Mouse (Mus musculus) hindbrain, embryonic 12.5 days (tissue): ENCODE results near the gene Qrich2. TPM values are rescaled to one million over a fixed set of nuclear protein-coding genes. Genes with fewer than 3 reads are reported as not detected.
A peak's percentile ranks its signal among the peaks of the same experiment; 100 is the strongest.

Experiments used
- ATAC-seq: fragments of 200-750 bp; cut with Nextera tagmentation; 2 replicates; pipeline ENCODE4 v1.8.0; 2017; ENCODE audit warnings: moderate TSS enrichment; ENCODE audit not compliant: low FRiP score
- H3K27ac ChIP-seq: fragments of 300-500 bp; sonication (generic); 2 replicates; pipeline ENCODE4 v1.5.1; 2016; ENCODE audit warnings: mild to moderate bottlenecking
- H3K27me3 ChIP-seq: fragments of 300-500 bp; sonication (generic); 2 replicates; pipeline ENCODE4 v1.6.1; 2016; ENCODE audit warnings: mild to moderate bottlenecking
- H3K36me3 ChIP-seq: fragments of 300-500 bp; sonication (generic); 2 replicates; pipeline ENCODE4 v1.6.1; 2016; ENCODE audit warnings: mild to moderate bottlenecking
- H3K4me1 ChIP-seq: fragments of 300-500 bp; sonication (generic); 2 replicates; pipeline ENCODE4 v1.6.1; 2016
- H3K4me2 ChIP-seq: fragments of 300-500 bp; sonication (generic); replicated peaks from 2 replicates; pipeline ENCODE4 v1.6.1; 2016; ENCODE audit warnings: mild to moderate bottlenecking
- H3K4me3 ChIP-seq: fragments of 300-500 bp; sonication (generic); 2 replicates; pipeline ENCODE4 v1.5.1; 2016; ENCODE audit warnings: mild to moderate bottlenecking
- H3K9ac ChIP-seq: fragments of 300-500 bp; sonication (generic); 2 replicates; pipeline ENCODE4 v1.6.1; 2016; ENCODE audit warnings: mild to moderate bottlenecking, moderate library complexity
- H3K9me3 ChIP-seq: fragments of 300-500 bp; sonication (generic); replicated peaks from 2 replicates; pipeline ENCODE4 v1.6.1; 2016; ENCODE audit warnings: mild to moderate bottlenecking
- WGBS: fragments of 180-500 bp; shearing (Covaris S2); methylation state at CpG from one replicate; pipeline ENCODE4 v1.1.7; 2016; 5-methylcytosine and 5-hydroxymethylcytosine counted together
- polyA plus RNA-seq: library from polyadenylated mRNA; unstranded; fragments of >200 nt; fragmentation: Nextera tagmentation; extraction: Ambion mirVana; gene quantifications from 2 replicates; pipeline ENCODE4 v1.2.1, GENCODE M21; 2016

Qrich2 gene
- polyA plus RNA-seq, 1 experiment from 2014 or later, result 0.18 TPM

DNA sequence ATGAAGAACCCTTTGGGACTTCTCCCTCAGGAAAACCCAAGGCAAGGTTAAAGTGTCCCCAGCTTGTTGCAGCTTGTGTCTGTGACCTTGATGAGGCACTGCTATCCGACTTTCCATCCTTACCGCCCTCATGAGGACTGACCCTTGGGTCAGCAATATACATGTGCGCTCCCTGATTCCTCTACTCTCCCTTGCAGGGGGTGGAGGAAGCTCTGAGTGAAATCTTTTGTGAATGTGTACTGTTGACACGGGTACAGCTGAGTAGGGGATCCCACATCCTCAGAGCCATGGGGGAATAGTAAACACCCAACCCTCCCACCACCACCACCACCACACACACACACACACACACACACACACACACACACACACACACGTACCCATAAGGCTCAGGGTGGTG is 2.7 kb downstream of the Qrich2 start:
- Histone ChIP-seq H3K4me1 (peaks cover 6% of the 10 kb centered on the region; the same call in 1 of the 2 replicates), H3K4me2 (no peak overlapping the region), H3K9me3 (no peaks in the 10 kb centered on the region), H3K27ac (no peak overlapping the region), H3K27me3 (no peaks in the 10 kb centered on the region), H3K4me3 (no peak overlapping the region), H3K36me3 (no peaks in the 10 kb centered on the region), H3K9ac (no peak overlapping the region)
- 65% methylated on average over 4 of the region's 5 CpGs for WGBS
- ATAC-seq, result no peak

DNA sequence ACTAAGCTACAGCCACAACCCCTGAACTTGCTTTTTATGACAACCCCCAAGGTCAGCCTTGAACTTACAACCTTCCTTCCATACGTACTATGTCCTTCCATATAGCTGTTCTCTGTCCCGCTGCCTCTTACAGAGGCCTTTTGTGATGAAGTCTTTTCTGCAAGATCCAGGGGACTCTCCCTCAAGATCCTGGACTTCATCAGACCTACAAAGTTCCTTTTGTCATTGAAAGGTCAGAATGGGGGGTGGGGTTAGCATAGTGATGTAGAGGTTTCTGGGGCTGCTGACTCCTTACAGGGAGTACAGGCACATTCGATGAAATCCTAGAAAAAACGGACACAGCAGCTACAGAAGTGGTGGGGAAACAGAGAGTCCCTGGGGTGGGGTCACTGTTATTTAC is 6.3 kb downstream of the Qrich2 start:
- Histone ChIP-seq H3K9ac (no peak overlapping the region), H3K4me1 (peaks cover 6% of the 10 kb centered on the region; the same call in 1 of the 2 replicates), H3K36me3 (no peaks in the 10 kb centered on the region), H3K27ac (no peak overlapping the region), H3K27me3 (no peaks in the 10 kb centered on the region; the same call in 1 of the 2 replicates), H3K9me3 (no peaks in the 10 kb centered on the region), H3K4me3 (no peak overlapping the region), H3K4me2 (no peak overlapping the region)
- 50% methylated on average over 4 of the region's 4 CpGs for WGBS
- ATAC-seq, result no peak

DNA sequence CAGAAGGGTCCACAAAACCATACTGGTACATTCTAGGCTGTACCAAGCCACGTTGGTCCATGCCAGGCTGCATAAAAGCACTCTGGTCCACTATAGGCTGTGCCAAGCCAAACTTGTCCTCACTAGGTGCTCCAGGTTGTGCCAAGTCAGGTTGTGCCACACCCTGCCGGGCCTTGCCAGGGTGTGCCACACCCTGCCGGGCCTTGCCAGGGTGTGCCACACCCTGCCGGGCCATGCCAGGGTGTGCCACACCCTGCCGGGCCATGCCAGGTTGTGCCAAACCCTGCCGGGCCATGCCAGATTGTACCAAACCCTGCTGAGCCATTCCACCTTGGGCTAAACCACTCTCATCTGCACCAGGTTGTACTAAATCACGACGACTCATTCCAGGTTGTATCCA is 9.8 kb downstream of the Qrich2 start:
- Histone ChIP-seq H3K9me3 (no peaks in the 10 kb centered on the region), H3K36me3 (no peaks in the 10 kb centered on the region), H3K27me3 (no peaks in the 10 kb centered on the region; the same call in 1 of the 2 replicates), H3K4me1 (no peaks in the 10 kb centered on the region), H3K9ac (no peak overlapping the region), H3K4me3 (no peak overlapping the region), H3K4me2 (no peak overlapping the region), H3K27ac (no peak overlapping the region)
- ATAC-seq, result no peak
- WGBS, result 89% methylated on average over 8 of the region's 8 CpGs

DNA sequence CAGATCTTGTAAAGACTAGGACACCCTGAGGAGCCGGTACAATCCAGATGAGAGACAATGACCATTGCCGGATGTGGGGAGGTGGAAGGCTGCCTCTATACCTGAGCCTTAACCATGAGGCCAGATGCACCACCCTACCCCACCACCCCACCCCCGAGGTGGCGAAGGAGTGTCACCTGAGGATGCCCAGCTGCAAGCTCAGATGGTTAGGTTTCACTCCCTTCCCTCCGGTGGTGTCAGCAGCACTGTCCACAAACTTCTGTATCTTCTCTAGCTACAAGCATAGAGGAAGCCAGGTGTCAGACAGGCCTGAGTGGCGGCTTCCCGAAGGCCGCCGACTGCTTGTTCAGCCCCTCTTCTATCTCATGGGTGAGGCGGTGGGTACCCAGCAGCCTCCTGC is 12.2 kb downstream of the Qrich2 start:
- Histone ChIP-seq H3K9me3 (no peaks in the 10 kb centered on the region), H3K9ac (no peak overlapping the region), H3K27me3 (peaks cover 2% of the 10 kb centered on the region; the same call in 1 of the 2 replicates), H3K4me1 (no peaks in the 10 kb centered on the region), H3K4me3 (no peak overlapping the region), H3K4me2 (no peak overlapping the region), H3K36me3 (no peaks in the 10 kb centered on the region), H3K27ac (no peak overlapping the region)
- no peak for ATAC-seq
- 91% methylated on average over 10 of the region's 10 CpGs for WGBS

DNA sequence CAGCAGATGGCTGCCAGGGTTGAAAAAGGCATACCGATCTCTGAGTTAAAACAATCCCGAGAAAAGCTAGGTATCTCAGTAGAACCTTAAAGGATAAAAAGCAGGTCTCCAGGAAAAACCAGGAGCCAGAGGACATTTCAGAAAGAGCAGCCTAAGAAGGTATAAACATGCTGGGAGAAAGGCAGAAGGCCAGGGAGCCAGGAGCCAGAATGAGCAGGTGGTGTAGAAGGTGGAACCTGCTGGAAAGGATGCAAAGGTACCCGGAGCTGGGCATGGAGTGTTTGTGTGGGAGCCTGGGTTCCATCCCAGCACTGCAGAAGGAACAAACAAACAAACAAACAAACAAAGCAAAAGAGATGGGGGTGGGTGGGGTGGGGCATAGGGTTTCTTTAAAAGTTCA is 16.7 kb downstream of the Qrich2 start:
- H3K9me3 ChIP-seq, result no peaks in the 10 kb centered on the region
- H3K4me3 ChIP-seq, result no peak overlapping the region
- no peak overlapping the region for H3K9ac ChIP-seq
- WGBS, result 92% methylated on average over 3 of the region's 3 CpGs
- no peaks in the 10 kb centered on the region for H3K36me3 ChIP-seq
- H3K27me3 ChIP-seq, result peaks cover 28% of the 10 kb centered on the region
- no peak overlapping the region for H3K4me2 ChIP-seq
- no peak overlapping the region for H3K27ac ChIP-seq
- no peak for ATAC-seq
- H3K4me1 ChIP-seq, result 0 out of 2 replicates have a peak, but pooled peaks cover 5% of the 10 kb centered on the region

DNA sequence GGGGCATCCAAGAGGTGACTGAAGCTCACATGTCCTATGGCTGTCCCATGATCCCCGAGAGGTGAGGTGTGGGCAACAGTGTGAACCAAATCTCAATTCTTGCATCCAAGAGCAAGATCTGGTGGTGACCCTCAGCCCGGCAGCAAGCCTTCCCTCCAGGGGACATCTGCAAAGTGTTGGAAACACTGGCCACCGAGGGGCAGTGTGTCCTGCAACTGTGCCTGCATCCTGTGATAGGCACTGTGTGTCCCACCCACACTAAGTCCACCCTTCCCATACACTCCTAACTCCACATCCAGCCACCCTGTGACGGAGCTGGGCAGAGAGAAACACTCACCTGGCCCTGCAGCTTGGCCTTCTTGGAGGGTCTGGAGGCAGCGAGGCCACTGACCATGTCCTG is 18.2 kb downstream of the Qrich2 start:
- 69% methylated on average over 5 of the region's 5 CpGs for WGBS
- no peak overlapping the region for H3K27ac ChIP-seq

DNA sequence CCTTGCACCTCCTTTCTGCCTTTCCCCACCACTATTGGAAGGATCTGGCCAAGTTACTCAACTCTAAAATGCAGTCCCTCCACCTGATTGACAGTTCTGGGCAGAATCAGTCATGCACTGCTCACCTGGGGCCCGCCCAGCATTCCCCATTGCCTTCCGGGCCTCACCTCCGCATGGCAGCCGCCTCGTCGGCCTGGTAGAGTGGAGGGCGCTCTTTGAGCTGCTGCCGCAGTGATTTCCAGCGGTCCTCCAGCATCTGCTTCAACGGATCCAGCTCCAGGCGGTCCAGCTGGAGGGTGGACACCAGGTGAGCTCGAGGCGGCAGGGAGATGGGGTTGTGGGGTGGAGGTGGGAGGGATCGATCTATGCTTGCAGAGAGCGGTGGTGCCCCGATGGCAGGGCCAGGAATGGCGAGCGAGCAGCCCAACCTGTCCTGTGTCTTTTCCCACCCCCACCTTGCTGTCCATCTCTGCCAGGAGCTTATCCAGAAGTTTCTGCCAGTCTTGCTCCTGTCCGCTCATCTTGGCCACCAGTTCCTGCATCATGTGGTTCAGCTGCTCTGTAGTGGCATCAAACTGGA is 19.6 kb downstream of the Qrich2 start:
- no peaks in the 10 kb centered on the region for H3K9me3 ChIP-seq
- H3K4me3 ChIP-seq, result no peak overlapping the region
- H3K27me3 ChIP-seq, result peaks cover 28% of the 10 kb centered on the region
- WGBS, result 15% methylated on average over 19 of the region's 19 CpGs
- H3K36me3 ChIP-seq, result no peaks in the 10 kb centered on the region
- H3K4me2 ChIP-seq, result no peak overlapping the region
- H3K27ac ChIP-seq, result no peak overlapping the region
- ATAC-seq, result peak; percentile 6; the same call in 1 of the 2 replicates
- no peak overlapping the region for H3K9ac ChIP-seq
- peaks cover 8% of the 10 kb centered on the region for H3K4me1 ChIP-seq

More for the DNA sequence above, 18.2 kb downstream of the Qrich2 start:
- ATAC-seq, result no peak
- Histone ChIP-seq H3K36me3 (no peaks in the 10 kb centered on the region), H3K9ac (no peak overlapping the region), H3K27me3 (peaks cover 28% of the 10 kb centered on the region), H3K4me1 (peaks cover 8% of the 10 kb centered on the region), H3K4me2 (no peak overlapping the region), H3K9me3 (no peaks in the 10 kb centered on the region), H3K4me3 (no peak overlapping the region)

DNA sequence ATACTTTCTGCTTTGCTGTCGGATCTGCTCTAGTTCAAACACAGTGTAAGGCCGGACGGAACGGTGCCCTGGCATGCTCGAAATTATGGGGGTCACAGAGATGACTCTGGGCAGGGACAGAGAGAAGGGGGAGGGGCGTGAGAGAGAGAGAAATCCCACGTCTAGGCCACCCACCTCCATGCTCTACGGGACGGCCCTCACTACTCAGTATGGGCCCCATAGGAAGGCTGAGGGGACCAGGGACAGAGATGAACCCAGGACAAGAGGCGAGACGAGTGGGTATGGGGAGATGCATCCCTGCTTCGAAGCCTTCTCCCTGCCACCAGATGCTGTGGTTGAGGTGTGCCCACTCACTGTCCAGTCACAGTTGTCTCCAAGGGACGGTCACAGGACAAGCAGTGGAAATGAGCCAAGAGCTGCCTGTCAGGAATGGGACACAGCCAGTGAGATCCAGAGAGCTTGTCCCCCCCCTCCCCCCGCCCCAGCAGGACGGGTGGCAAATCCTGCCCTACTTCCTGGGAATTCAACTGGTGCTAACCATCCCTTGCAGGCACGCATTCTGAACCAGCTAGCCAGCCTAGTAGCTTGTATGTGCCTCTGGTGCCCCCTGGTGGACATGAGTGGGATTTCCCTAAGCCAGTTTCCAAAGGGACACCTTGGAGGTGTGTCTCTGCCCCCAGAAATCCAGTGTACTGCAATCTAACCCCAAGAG is 20.3 kb downstream of the Qrich2 start:
- Histone ChIP-seq H3K27me3 (peaks cover 28% of the 10 kb centered on the region), H3K4me3 (no peak overlapping the region), H3K27ac (0 out of 2 replicates have a peak overlapping the region, but pooled peaks have one; percentile 5), H3K36me3 (no peaks in the 10 kb centered on the region), H3K4me1 (peaks cover 8% of the 10 kb centered on the region), H3K4me2 (peak overlapping the region; percentile 13; the same call in 1 of the 2 replicates), H3K9me3 (no peaks in the 10 kb centered on the region), H3K9ac (no peak overlapping the region)
- 36% methylated on average over 15 of the region's 16 CpGs for WGBS
- ATAC-seq, result peak; percentile 48

DNA sequence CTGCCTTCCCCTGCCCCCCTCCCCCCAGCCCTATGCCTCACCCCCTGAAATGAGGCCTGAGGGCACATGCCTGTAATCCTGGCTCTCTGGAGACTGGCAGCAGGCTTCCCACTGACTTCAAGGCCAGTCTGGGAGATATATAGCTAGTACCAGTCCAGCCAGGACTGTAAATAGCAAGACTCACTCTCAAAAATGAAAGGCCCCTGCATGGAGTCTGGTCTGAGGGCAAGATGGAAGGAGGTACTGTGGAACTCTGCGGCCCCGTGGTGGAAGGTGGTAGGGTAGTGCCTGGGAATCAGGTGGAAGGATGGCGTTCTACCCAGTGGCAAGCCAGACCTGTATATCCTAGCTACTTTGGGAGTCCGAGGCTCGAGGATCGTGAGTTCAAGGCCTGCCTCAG is 22.1 kb downstream of the Qrich2 start:
- Histone ChIP-seq H3K4me2 (no peak overlapping the region), H3K36me3 (peaks cover 9% of the 10 kb centered on the region), H3K9me3 (no peaks in the 10 kb centered on the region), H3K9ac (no peak overlapping the region; the same call in 1 of the 2 replicates), H3K4me3 (no peak overlapping the region), H3K27me3 (peaks cover 27% of the 10 kb centered on the region), H3K27ac (no peak overlapping the region), H3K4me1 (peaks cover 11% of the 10 kb centered on the region)
- 90% methylated on average over 6 of the region's 6 CpGs for WGBS
- no peak for ATAC-seq

DNA sequence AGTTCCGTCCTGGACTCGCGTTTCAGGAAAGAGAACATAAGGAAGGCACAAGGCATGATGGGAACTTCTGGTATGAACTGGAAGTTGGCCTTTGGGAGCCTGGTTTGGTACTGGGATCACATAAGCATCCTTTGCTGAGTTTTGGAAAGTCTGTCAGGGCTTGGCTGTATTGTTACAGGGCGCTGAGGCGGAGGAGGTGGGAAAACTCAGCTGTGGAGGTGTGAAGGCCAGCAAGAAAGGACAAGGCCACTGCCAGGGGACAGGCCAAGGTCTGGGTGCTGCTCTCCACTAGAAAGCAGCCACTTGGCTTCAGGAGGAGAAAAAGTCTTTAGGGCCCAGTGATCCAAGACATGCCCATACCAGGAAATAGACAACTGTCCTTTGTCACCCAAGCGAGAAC is 22.7 kb downstream of the Qrich2 start:
- peaks cover 11% of the 10 kb centered on the region for H3K4me1 ChIP-seq
- H3K27ac ChIP-seq, result no peak overlapping the region
- no peak overlapping the region for H3K4me2 ChIP-seq
- H3K36me3 ChIP-seq, result peaks cover 10% of the 10 kb centered on the region
- WGBS, result 91% methylated on average over 6 of the region's 6 CpGs
- no peak overlapping the region for H3K4me3 ChIP-seq
- H3K9ac ChIP-seq, result no peak overlapping the region
- ATAC-seq, result no peak
- H3K27me3 ChIP-seq, result peaks cover 21% of the 10 kb centered on the region
- no peaks in the 10 kb centered on the region for H3K9me3 ChIP-seq

DNA sequence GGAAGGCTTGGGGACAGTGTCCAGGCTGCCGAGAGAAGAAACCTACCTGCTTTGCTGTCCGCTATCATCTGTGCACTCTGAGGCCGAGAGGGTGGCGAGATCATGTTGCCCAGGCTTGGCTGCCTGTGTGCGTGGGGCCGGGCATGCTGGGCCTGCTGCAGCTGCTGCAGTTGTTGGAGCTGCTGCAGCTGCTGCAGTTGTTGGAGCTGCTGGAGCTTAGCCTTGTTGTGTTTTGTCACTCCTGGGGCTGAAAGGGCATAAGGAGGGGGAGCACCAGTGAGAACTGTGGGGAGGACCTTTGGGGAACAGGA is 23.2 kb downstream of the Qrich2 start:
- Histone ChIP-seq H3K27ac (no peak overlapping the region), H3K4me2 (no peak overlapping the region), H3K36me3 (peaks cover 11% of the 10 kb centered on the region), H3K4me3 (no peak overlapping the region), H3K9ac (no peak overlapping the region), H3K4me1 (peaks cover 11% of the 10 kb centered on the region), H3K27me3 (peaks cover 17% of the 10 kb centered on the region), H3K9me3 (no peaks in the 10 kb centered on the region)
- 68% methylated on average over 6 of the region's 6 CpGs for WGBS
- no peak for ATAC-seq

DNA sequence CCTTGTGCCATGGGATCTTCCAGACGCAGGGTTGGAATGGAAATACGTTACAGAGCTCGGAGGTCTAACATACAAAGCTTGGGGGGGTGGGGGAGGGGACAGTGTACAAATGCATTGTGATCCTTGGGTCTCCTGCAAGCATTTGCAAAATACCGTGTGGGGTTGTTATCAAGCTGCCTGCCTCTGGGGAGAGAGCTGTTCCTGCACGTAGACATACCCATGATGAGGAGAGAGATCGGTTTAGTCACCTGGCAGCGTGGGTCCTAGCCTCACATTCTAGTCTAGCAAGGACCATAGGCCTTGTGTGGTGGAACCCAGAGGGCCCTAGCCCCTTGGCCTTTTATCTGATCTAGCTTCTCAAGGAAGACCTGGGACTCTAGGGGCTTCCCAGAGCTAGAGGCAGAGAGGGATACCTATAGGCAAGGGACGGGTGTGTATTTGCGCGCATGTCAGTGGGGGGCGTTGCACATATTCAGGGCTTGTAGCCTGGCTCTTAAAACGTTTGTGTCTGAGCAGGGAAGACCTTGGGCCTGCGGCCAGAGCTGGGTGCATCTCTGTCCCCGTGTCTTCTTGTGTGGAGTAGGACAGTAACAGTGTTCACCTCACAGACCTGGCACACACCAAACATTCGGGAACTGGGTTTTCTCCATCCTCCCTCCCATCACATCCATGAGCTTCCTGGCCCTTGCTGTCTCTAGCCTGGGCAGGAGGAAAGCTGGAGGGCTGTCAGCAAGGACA is 23.7 kb downstream of the Qrich2 start:
- no peak for ATAC-seq
- no peaks in the 10 kb centered on the region for H3K9me3 ChIP-seq
- H3K9ac ChIP-seq, result no peak overlapping the region
- H3K4me1 ChIP-seq, result peaks cover 16% of the 10 kb centered on the region
- no peak overlapping the region for H3K27ac ChIP-seq
- H3K27me3 ChIP-seq, result peaks cover 12% of the 10 kb centered on the region
- H3K4me3 ChIP-seq, result no peak overlapping the region
- H3K36me3 ChIP-seq, result peaks cover 16% of the 10 kb centered on the region
- WGBS, result 82% methylated on average over 15 of the region's 15 CpGs
- H3K4me2 ChIP-seq, result no peak overlapping the region
